Mouse (Mus musculus): Measurements from ENCODE around the gene Ralgds. TPM values are rescaled to one million over a fixed set of nuclear protein-coding genes. Genes with fewer than 3 reads are reported as not detected.
A peak's percentile ranks its signal among the peaks of the same experiment; 100 is the strongest.

The Ralgds gene
- total and polyA plus RNA-seq, 3 experiments, result 4.1 to 11.4 (median 6.6) TPM

DNA sequence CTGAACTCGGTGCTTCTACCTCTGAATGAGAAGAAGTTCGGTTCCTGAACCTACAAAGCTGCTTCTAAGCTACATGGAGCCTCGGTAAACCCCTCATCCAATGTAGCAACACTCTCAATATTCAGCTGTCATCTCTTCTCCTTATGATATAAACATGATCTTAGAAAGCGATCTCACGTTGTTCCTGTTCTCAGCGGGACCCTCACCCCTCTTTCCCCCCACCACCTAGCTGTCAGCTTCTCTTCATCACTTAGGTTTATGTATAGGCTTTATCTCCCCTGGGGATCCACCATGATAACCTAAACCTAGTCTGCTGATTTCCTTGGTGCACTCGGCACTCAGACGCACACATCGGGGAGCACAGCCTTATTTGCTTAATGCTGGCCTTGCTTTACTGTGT, 70.7 kb downstream of the Ralgds start, which contains the start of gene Gtf3c5:
Gtf3c5 (minus strand) TSS at position 101 of the 400 bp plus-strand sequence.
- Histone ChIP-seq H3K79me2 (replicated peaks; ENCODE audit: control insufficient read depth, extremely low read depth, insufficient read depth, poor library complexity, severe bottlenecking) (no peaks in the 10 kb centered on the region), H3K4me1 (ENCODE audit: control insufficient read depth in 1 of 2, insufficient read depth in 2 of 2) (peaks cover 15 to 33% of the 10 kb centered on the region in 2 experiments), H3K4me2 (ENCODE audit: insufficient read depth, low read depth, poor library complexity, severe bottlenecking) (peak within 1 kb of the TSS; percentile 94), H3K9me3 (replicated peaks; ENCODE audit: low read length) (no peaks in the 10 kb centered on the region), H3K4me3 (replicated peaks in 1 of 3; ENCODE audit: low read depth in 2 of 3, low read length in 2 of 3, poor library complexity in 1 of 3) (peak within 1 kb of the TSS; percentile 78 to 98 (median 95)), H3K9ac (ENCODE audit: insufficient read depth, low read depth) (peak within 1 kb of the TSS; percentile 75), H3K27me3 (replicated peaks) (peaks cover 2% of the 10 kb centered on the region), H3K36me3 (replicated peaks in 1 of 2; ENCODE audit: control insufficient read depth in 1 of 2, insufficient read depth in 1 of 2, low read length in 1 of 2) (peaks cover 6 to 24% of the 10 kb centered on the region in 2 experiments), H3K27ac (ENCODE audit: insufficient read depth, low read depth) (peak within 1 kb of the TSS; percentile 50; the same call in 1 of the 2 replicates)
- no peak for DNase-seq (ENCODE audit: extremely low read depth)
- in situ Hi-C loops (cut with MboI; ENCODE audit: low pct_ligation_motif_present, low pct_unique_long_range_greater_than_20kb, low sequenced_read_pairs), result no loop called here
- dilution Hi-C loops (cut with MboI; ENCODE audit: extremely low pct_ligation_motif_present, extremely low pct_unique_long_range_greater_than_20kb, low sequenced_read_pairs), result no loop called here
- TF ChIP-seq PAX5 (IDR thresholded peaks at IDR 0.05; ENCODE audit: low read length), result no peak
- no peak for TF ChIP-seq MAX (IDR thresholded peaks at IDR 0.05; ENCODE audit: low read length)
- TF ChIP-seq RAD21 (IDR thresholded peaks at IDR 0.05; ENCODE audit: low read depth, low read length), result no peak
- TF ChIP-seq UBTF (IDR thresholded peaks at IDR 0.05; ENCODE audit: low read depth, low read length), result no peak
- no peak for TF ChIP-seq MYC (IDR thresholded peaks at IDR 0.05; ENCODE audit: low read depth, low read length)
- TF ChIP-seq EP300 (IDR thresholded peaks at IDR 0.05; ENCODE audit: low read length), result no peak
- no peak for TF ChIP-seq SIN3A (IDR thresholded peaks at IDR 0.05; ENCODE audit: low read length)
- no peak for TF ChIP-seq POLR2AphosphoS2 (IDR thresholded peaks at IDR 0.05; ENCODE audit: low read depth, low read length)
- TF ChIP-seq JUND (conservative IDR thresholded peaks at IDR 0.05; ENCODE audit: low read depth, low read length), result no peak
- no peak for TF ChIP-seq JUN (IDR thresholded peaks at IDR 0.05; ENCODE audit: insufficient read depth, low read depth, low read length)
- TF ChIP-seq MAZ (IDR thresholded peaks at IDR 0.05; ENCODE audit: low read depth, low read length), result no peak
- no peak for TF ChIP-seq NRF1 (IDR thresholded peaks at IDR 0.05; ENCODE audit: low read depth, low read length)
- TF ChIP-seq MEF2A (IDR thresholded peaks at IDR 0.05; ENCODE audit: borderline replicate concordance, low read depth, low read length), result no peak
- no peak for TF ChIP-seq KAT2A (IDR thresholded peaks at IDR 0.05; ENCODE audit: insufficient replicate concordance, low read length)
- TF ChIP-seq CTCF (conservative IDR thresholded peaks at IDR 0.05 in 1 of 2, IDR thresholded peaks at IDR 0.05 in 1 of 2; ENCODE audit: low read depth in 2 of 2, low read length in 2 of 2), result no peak
- TF ChIP-seq USF1 (IDR thresholded peaks at IDR 0.05; ENCODE audit: low read depth, low read length), result no peak
- TF ChIP-seq E2F4 (IDR thresholded peaks at IDR 0.05; ENCODE audit: insufficient replicate concordance, low read depth, low read length), result no peak

GRCm38 (mm10) chr2:28585043-28585571, 72.2 kb downstream of the Ralgds start:
- no peaks in the 10 kb centered on the region for H3K79me2 ChIP-seq (replicated peaks; ENCODE audit: control insufficient read depth, extremely low read depth, insufficient read depth, poor library complexity, severe bottlenecking)
- in situ Hi-C loops (cut with MboI; ENCODE audit: low pct_ligation_motif_present, low pct_unique_long_range_greater_than_20kb, low sequenced_read_pairs), result no loop called here
- H3K4me3 ChIP-seq (replicated peaks in 1 of 3; ENCODE audit: low read depth in 2 of 3, low read length in 2 of 3, poor library complexity in 1 of 3), result no peak overlapping the region
- H3K27ac ChIP-seq (ENCODE audit: insufficient read depth, low read depth), result no peak overlapping the region
- DNase-seq (ENCODE audit: extremely low read depth), result peak; percentile 87
- peaks cover 15 to 33% of the 10 kb centered on the region in 2 experiments for H3K4me1 ChIP-seq (ENCODE audit: control insufficient read depth in 1 of 2, insufficient read depth in 2 of 2)
- dilution Hi-C loops (cut with MboI; ENCODE audit: extremely low pct_ligation_motif_present, extremely low pct_unique_long_range_greater_than_20kb, low sequenced_read_pairs), result no loop called here
- H3K27me3 ChIP-seq (replicated peaks), result peaks cover 2% of the 10 kb centered on the region
- peaks cover 0 to 10% of the 10 kb centered on the region in 2 experiments for H3K36me3 ChIP-seq (replicated peaks in 1 of 2; ENCODE audit: control insufficient read depth in 1 of 2, insufficient read depth in 1 of 2, low read length in 1 of 2)
- H3K9ac ChIP-seq (ENCODE audit: insufficient read depth, low read depth), result no peak overlapping the region
- H3K9me3 ChIP-seq (replicated peaks; ENCODE audit: low read length), result no peaks in the 10 kb centered on the region
- no peak overlapping the region for H3K4me2 ChIP-seq (ENCODE audit: insufficient read depth, low read depth, poor library complexity, severe bottlenecking)
- TF ChIP-seq PAX5 (IDR thresholded peaks at IDR 0.05; ENCODE audit: low read length) (no peak), ETS1 (conservative IDR thresholded peaks at IDR 0.05; ENCODE audit: low read depth, low read length) (0 out of 2 replicates have a peak, but pooled peaks have one; percentile 9), NRF1 (IDR thresholded peaks at IDR 0.05; ENCODE audit: low read depth, low read length) (peak; percentile 40; the same call in 1 of the 2 replicates), RCOR1 (conservative IDR thresholded peaks at IDR 0.05; ENCODE audit: low read depth, low read length) (0 out of 2 replicates have a peak, but pooled peaks have one; percentile 53), SIN3A (IDR thresholded peaks at IDR 0.05; ENCODE audit: low read length) (peak; percentile 94), CHD2 (IDR thresholded peaks at IDR 0.05; ENCODE audit: low read length) (0 out of 2 replicates have a peak, but pooled peaks have one; percentile 27), ZKSCAN1 (IDR thresholded peaks at IDR 0.05; ENCODE audit: borderline replicate concordance, low read depth, low read length) (peak; percentile 99), ELF1 (IDR thresholded peaks at IDR 0.05; ENCODE audit: low read depth, low read length) (peak; percentile 53), MEF2A (IDR thresholded peaks at IDR 0.05; ENCODE audit: borderline replicate concordance, low read depth, low read length) (peak; percentile 68; the same call in 1 of the 2 replicates), ZMIZ1 (IDR thresholded peaks at IDR 0.05; ENCODE audit: low read depth, low read length) (no peak), KAT2A (IDR thresholded peaks at IDR 0.05; ENCODE audit: insufficient replicate concordance, low read length) (0 out of 2 replicates have a peak, but pooled peaks have one; percentile 38), IRF4 (IDR thresholded peaks at IDR 0.05; ENCODE audit: low read depth, low read length) (peak; percentile 71; the same call in 1 of the 2 replicates), JUND (conservative IDR thresholded peaks at IDR 0.05; ENCODE audit: low read depth, low read length) (peak; percentile 81), ZNF384 (IDR thresholded peaks at IDR 0.05; ENCODE audit: low read depth, low read length) (peak; percentile 70), JUN (IDR thresholded peaks at IDR 0.05; ENCODE audit: insufficient read depth, low read depth, low read length) (peak; percentile 51; the same call in 1 of the 2 replicates), BHLHE40 (IDR thresholded peaks at IDR 0.05; ENCODE audit: low read depth, low read length) (peak; percentile 39; the same call in 1 of the 2 replicates), ZC3H11A (IDR thresholded peaks at IDR 0.05; ENCODE audit: low read depth, low read length) (peak; percentile 75; the same call in 1 of the 2 replicates), HCFC1 (IDR thresholded peaks at IDR 0.05; ENCODE audit: low read depth, low read length) (peak; percentile 65), NELFE (IDR thresholded peaks at IDR 0.05; ENCODE audit: low read depth, low read length) (peak; percentile 98), CTCF (conservative IDR thresholded peaks at IDR 0.05 in 1 of 2, IDR thresholded peaks at IDR 0.05 in 1 of 2; ENCODE audit: low read depth in 2 of 2, low read length in 2 of 2) (peak; percentile 99 to 100)

Data from CH12.LX (cell line).